Mouse (Mus musculus): ENCODE results near the gene Hfe2. TPM values are rescaled to one million over a fixed set of nuclear protein-coding genes. Genes with fewer than 3 reads are reported as not detected.
A peak's percentile ranks its signal among the peaks of the same experiment; 100 is the strongest.
"Not testable (repeated sequence)": the region's sequence is repeated elsewhere in the genome, so short reads cannot be mapped to it uniquely, and the experiment has no call there.

Hfe2 gene
- 0.64 TPM in 1 of 3 replicates, not detected in the others for total RNA-seq (2017)

DNA sequence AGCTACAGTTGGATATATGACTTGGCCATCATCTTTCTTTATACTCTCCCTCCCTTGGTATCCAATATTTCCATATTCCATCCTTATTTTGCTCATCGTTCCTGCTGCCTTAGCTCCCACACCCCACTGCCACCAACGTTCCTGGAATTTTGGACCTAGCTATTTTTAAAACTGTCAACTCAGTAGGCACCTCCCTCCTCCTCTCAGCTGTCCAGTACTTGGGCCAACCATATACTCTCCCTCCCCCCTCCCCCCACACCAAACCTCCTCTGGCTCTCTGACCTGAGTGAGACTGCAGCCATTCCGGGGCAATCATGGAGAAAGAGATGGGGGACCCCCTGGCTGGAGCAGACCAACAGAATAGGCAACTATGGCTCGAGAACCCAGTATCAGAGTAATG, at the start of gene Hfe2:
Hfe2 (plus strand) TSS at position 259 of the 400 bp plus-strand sequence.
- no peak for ATAC-seq (replicated peaks; ENCODE audit: insufficient number of reproducible peaks, low FRiP score, low TSS enrichment, poor library complexity, severe bottlenecking)

DNA sequence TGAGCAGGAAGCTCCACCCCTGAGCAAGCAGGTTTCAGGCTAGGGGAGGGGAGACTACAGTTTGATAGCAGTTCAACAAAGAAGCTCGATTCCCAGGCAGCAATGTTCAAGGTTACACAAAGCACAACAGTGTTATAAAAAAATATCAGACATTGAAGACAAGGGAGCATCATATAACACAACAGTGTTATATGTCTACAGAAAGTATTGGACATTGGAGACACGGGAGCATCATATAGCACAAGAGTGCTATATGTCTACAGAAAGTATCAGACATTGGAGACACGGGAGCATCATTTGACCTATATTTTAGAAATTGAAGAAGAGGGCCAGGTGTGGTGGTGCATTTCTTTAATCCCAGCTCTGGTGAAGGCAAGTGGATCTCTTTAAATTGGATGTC, 47.9 kb upstream of the Hfe2 start:
- no peak for ATAC-seq (replicated peaks; ENCODE audit: insufficient number of reproducible peaks, low FRiP score, low TSS enrichment, poor library complexity, severe bottlenecking)

DNA sequence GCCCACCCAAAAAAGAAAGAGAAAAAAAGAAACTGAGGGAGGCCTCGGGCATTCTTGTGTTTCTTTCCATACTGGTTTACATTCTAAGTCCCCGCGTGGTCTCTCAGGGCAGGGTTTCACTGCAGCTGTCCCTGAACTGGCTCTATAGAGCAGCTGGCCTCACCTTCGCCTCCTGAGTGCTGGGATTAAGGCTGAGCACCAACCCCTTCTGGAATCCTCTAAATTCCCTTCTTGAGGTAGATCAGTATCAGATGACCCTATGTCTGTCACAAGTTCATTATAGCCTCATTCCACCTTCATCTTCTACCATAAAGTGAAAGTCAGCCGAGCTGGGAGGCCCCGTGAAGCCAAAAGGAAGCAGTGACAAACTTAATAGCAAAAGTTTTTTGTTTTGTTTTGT, 47.4 kb upstream of the Hfe2 start:
- ATAC-seq (replicated peaks; ENCODE audit: insufficient number of reproducible peaks, low FRiP score, low TSS enrichment, poor library complexity, severe bottlenecking): no peak

DNA sequence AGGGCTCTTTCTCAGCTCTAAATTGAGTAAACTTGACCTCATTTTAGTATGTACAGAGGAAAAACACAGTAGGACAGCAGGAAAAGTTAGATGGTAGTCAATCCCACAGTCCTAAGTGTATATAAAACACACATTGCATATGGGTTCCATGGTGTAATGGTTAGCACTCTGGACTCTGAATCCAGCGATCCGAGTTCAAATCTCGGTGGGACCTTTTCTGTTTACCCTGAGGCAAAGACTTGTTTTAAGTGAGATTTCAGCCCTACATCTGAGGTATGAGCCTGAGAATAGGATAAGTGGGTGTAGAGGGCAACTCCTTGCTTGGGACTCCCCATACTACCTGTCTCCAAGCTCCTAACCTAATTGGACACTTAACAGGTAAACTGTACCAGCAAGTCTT, 45.7 kb upstream of the Hfe2 start:
- no peak for ATAC-seq (replicated peaks; ENCODE audit: insufficient number of reproducible peaks, low FRiP score, low TSS enrichment, poor library complexity, severe bottlenecking)

DNA sequence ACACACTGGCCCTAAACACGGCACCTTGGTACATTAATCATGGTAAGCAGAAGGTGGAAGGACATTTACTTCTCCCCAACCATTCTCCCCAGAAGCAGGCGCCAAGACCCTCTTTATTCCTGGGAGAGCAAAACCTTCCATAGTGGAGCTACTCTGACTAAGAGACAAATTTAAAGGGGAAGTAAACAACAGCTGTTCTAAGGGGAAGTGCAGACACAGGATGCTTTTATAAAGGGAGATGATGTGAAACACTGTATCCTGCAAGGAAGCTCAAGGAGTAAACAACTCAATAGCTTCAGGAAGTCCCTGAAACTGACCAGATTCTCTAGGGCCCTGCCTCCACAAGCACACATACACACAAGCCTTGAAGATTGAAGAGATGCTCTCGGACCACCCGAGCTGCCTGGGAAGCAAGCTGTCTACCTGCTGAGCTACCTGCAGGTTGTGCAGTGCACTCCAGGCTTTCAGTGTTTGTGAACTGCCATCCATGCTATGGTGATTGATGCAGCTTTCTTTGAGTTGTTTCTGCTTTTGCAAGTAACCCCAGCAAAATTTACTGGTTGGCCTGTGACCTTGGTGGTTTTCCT, 44.2 kb upstream of the Hfe2 start:
- ATAC-seq (replicated peaks; ENCODE audit: insufficient number of reproducible peaks, low FRiP score, low TSS enrichment, poor library complexity, severe bottlenecking): no peak

DNA sequence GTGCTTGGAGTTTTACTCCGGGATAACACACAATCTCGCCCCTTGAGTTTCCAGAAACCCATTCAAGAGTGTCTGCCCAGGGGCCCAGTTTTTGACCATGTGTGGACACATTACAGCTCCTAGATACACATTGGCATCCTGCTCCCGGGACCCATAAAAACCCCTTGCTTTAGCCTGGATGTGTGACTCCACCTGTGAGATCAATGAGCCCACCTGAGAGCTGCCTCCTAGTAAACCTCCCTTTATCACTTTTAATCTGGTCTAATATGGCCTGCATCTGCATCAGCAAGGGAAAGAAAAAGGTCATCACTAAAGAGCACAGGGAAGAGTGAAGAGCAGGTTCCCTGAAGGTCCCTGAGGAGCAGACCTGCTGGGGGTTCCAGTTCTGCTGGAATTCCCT, 43.1 kb upstream of the Hfe2 start:
- ATAC-seq (replicated peaks; ENCODE audit: insufficient number of reproducible peaks, low FRiP score, low TSS enrichment, poor library complexity, severe bottlenecking): no peak

DNA sequence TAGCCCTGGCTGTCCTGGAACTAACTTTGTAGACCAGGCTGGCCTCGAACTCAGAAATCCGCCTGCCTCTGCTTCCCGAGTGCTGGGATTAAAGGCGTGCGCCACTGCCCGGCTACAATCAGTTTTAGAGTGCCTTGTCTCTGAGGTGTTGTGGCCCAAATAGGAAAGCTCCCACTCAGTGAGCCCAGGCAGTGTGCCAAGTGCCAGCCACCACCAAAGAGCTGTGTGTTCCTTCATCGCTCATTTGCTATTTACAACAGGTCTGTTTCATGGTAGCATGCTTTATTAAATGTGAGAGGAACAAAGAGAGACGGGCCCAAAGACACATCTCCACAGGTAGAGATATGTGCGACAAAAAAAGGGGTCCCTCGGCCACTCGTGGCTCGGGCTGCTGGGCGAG, 42.5 kb upstream of the Hfe2 start:
- ATAC-seq (replicated peaks; ENCODE audit: insufficient number of reproducible peaks, low FRiP score, low TSS enrichment, poor library complexity, severe bottlenecking): no peak

DNA sequence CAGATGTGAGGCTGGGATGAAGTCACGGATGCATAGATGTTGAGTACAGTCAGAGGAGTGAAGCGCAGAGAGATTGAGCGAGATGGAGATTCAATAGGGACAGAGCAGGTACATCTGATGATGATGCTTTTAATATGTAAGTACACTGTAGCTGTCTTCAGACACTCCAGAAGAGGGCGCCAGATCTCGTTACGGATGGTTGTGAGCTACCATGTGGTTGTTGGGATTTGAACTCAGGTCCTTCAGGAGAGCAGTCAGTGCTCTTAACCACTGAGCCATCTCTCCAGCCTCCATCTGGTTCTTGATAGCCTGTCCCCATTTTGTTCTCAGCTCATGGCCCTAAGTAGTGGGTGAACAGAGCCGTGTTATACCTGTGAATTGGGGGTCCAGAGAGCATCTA, 41.9 kb upstream of the Hfe2 start:
- ATAC-seq (replicated peaks; ENCODE audit: insufficient number of reproducible peaks, low FRiP score, low TSS enrichment, poor library complexity, severe bottlenecking): not testable (repeated sequence)

DNA sequence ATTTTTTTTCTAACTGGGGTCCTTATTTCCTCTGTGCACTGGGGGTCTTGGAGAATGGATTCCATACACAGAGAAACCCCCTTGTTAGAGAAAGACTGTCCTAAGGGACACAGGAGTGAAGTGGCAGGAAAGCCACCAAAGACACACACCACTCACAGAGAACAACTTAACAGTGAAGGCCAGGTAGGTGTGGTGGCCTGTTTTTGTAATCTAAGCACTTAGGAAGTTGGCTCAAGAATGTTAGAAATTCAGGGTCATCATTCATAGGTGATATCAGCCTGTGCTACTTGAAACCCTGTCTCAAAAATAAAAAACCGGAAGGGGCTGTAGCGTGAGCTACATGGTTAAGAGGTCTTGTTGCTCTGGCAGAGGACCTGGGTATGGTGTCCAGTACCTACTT, 41.0 kb upstream of the Hfe2 start:
- ATAC-seq (replicated peaks; ENCODE audit: insufficient number of reproducible peaks, low FRiP score, low TSS enrichment, poor library complexity, severe bottlenecking): no peak

DNA sequence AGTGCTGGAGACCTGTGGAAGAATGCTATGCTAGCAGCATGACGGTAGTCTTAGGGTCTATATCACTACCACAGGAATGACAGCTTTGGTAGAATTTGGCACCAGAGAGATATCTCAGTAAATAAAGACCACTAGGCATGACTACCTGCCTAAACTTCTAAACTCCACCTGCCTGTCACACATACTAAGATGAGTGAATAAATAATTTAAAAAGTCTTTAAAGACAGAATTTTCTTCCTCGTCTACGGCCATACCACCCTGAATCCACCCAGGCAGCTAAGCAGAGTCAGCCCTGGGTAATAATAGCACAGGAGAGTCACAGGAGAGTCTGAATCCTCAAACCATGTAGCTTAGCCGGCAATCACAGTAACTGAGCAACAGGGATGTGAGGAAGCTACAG, 40.1 kb upstream of the Hfe2 start:
- ATAC-seq (replicated peaks; ENCODE audit: insufficient number of reproducible peaks, low FRiP score, low TSS enrichment, poor library complexity, severe bottlenecking): no peak

DNA sequence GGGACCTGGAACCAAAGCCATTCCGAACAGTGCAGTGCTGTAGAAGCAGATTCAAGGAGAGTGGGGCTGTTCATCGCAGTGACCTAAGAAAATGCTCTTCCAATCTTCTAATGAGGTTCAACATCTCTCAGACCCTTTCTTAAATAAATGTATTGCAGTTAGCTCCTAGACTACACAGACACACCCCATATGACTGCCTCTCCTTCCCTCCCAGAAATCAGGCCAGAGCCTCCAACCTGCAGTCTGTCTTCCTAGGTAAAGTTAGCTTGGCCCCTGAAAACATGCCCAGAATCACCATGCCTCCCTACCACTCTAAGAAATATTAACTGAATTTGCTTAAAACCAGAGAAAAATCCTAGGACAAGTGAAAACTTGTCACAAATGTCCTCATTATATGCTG, 39.6 kb upstream of the Hfe2 start:
- no peak for ATAC-seq (replicated peaks; ENCODE audit: insufficient number of reproducible peaks, low FRiP score, low TSS enrichment, poor library complexity, severe bottlenecking)

DNA sequence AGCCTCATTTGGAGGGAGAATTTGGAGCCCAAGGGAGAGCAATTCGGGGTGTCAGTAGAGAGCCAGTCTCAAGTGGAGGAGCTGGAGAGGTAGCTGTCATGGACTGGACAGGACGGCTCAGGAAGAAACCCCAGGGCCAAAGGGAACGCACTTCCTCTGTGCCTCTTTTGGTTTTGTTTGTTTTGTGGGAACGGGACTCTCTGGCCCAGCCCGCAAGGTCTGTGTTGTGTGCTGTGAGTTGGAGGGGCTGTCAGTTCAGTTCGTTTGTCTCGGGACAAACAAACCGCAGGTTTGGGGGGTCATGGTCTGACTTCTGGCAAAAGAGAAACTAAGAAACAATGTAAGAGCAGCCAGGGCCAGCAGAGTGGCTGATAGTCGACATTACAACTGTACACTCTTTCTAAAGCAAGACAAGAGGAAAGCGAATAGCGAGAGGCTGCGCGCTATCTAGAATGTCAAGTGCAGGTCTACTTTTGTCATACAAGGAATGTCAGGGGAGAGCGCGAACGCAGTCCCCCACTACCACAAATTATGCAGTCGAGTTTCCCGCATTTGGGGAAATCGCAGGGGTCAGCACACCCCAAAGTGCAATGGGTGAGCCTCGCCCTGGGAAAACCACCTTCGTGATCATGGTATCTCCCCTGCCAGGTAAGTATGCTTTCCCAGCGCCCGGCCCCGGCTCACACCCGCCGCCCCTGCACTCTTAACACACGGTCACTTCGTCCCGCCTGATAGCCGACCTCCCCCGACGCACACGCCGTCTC, 38.7 kb upstream of the Hfe2 start:
- ATAC-seq (replicated peaks; ENCODE audit: insufficient number of reproducible peaks, low FRiP score, low TSS enrichment, poor library complexity, severe bottlenecking): peak; percentile 29

DNA sequence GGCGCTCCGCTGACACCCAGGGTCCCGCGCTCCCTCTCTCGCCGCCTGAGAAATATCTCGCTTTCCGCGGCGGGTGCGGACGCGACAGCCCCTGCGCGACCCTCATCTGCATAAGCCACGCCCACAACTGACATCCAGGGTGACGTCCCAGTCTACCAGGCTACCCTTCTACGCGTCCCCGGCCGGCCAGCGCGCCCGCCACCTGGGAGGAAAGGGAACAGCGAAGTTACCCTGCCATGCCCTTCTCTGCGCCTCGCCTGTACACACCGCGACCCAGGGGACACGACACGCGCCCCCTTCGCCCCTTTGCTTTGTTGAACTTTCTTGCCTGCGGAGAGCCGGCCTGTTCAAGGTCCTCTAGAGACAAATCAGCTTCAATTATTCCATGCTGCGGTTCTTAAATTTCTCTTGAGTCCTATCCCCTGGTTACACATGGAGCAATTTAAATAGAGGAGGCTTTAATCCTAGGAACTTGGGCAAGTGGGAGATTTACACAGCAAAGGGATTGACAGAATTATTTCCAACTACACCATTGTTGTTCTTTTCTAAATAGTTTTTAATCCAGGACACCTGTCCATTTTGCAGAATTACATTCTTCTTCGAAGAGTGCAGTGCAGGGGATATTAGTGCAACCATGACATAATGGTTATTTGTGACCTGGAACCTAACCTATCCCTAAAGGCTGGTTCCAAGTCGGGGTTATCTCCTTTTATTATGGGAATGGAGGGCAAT, 38.0 kb upstream of the Hfe2 start:
- ATAC-seq (replicated peaks; ENCODE audit: insufficient number of reproducible peaks, low FRiP score, low TSS enrichment, poor library complexity, severe bottlenecking): peak; percentile 74

DNA sequence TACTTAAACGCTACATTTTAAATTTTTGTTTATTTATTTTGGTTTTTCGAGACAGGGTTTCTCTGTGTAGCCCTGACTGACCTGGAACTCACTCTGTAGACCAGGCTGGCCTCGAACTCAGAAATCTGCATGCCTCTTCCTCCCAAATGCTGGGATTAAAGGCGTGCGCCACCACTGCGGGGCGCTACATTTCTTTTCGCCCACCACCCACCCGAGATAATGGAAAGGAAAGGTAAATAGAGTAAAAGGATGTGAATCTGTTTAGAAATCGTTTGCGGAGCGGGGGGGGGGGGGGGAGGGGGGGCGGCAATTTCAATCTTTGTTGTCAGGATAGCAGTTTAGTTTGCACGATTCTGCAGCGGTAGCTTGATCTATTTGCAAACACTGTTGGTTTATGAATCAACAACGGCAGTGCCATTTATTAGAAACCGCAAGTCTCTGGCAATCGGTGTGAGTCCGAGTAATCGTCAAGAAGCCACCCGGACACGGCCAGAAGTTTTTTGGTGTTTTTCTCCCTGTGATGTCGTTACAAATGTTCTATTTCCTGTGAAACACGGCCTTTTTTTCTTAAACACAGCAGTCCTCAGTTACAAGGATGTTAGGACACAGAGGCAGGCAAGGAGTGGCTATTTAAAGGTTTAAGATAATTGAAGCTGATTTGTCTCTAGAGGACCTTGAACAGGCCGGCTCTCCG, 37.2 kb upstream of the Hfe2 start:
- peak; percentile 8 for ATAC-seq (replicated peaks; ENCODE audit: insufficient number of reproducible peaks, low FRiP score, low TSS enrichment, poor library complexity, severe bottlenecking)

DNA sequence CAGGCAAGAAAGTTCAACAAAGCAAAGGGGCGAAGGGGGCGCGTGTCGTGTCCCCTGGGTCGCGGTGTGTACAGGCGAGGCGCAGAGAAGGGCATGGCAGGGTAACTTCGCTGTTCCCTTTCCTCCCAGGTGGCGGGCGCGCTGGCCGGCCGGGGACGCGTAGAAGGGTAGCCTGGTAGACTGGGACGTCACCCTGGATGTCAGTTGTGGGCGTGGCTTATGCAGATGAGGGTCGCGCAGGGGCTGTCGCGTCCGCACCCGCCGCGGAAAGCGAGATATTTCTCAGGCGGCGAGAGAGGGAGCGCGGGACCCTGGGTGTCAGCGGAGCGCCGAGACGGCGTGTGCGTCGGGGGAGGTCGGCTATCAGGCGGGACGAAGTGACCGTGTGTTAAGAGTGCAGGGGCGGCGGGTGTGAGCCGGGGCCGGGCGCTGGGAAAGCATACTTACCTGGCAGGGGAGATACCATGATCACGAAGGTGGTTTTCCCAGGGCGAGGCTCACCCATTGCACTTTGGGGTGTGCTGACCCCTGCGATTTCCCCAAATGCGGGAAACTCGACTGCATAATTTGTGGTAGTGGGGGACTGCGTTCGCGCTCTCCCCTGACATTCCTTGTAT, 36.6 kb upstream of the Hfe2 start:
- peak; percentile 81 for ATAC-seq (replicated peaks; ENCODE audit: insufficient number of reproducible peaks, low FRiP score, low TSS enrichment, poor library complexity, severe bottlenecking)

DNA sequence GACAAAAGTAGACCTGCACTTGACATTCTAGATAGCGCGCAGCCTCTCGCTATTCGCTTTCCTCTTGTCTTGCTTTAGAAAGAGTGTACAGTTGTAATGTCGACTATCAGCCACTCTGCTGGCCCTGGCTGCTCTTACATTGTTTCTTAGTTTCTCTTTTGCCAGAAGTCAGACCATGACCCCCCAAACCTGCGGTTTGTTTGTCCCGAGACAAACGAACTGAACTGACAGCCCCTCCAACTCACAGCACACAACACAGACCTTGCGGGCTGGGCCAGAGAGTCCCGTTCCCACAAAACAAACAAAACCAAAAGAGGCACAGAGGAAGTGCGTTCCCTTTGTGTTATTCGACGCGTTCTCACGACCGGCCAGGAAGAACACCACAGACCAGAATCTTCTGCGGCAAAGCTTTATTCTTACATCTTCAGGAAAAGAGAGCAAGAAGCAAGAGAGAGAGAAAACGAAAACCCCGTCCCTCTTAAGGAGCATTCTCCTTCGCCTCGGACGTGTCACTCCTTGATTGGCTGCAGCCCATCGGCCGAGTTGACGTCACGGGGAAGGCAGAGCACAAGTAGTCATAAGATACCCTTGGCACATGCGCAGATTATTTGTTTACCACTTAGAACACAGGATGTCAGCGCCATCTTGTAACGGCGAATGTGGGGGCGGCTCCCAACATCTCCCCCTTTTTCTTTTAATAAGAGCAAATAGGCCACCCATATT, 35.9 kb upstream of the Hfe2 start:
- ATAC-seq (replicated peaks; ENCODE audit: insufficient number of reproducible peaks, low FRiP score, low TSS enrichment, poor library complexity, severe bottlenecking): peak; percentile 45

DNA sequence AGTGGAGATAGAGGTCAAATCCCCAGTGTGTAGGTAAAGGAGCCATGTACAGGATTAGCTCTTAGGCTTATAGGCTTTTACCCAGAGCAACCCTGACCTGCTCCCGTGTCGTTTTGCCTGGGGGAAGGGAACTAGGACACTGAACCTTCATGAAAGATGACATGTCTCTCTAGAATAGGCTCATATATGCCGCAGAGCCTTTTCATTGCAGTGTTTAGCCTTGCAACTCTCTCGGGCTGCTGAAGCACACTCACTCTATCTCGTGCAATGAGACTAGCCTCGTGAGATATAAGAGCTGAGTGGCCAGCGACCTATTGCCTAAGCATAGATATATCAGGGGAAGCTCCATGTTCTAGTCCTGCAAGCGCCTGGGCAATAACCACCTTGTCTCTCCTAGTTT, 35.3 kb upstream of the Hfe2 start:
- ATAC-seq (replicated peaks; ENCODE audit: insufficient number of reproducible peaks, low FRiP score, low TSS enrichment, poor library complexity, severe bottlenecking): not testable (repeated sequence)

DNA sequence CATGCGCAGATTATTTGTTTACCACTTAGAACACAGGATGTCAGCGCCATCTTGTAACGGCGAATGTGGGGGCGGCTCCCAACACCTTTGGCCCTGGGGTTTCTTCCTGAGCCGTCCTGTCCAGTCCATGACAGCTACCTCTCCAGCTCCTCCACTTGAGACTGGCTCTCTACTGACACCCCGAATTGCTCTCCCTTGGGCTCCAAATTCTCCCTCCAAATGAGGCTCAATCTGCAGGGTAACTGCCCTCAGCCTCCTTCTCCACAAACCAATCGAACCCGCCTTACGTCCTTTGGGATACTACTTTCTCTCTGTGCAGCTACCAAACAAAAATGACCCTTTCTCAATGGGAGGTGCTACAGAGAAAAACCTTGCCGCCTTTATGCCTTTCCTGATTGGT, 30.5 kb upstream of the Hfe2 start:
- not testable (repeated sequence) for ATAC-seq (replicated peaks; ENCODE audit: insufficient number of reproducible peaks, low FRiP score, low TSS enrichment, poor library complexity, severe bottlenecking)
